Mouse (Mus musculus): ENCODE data around the gene Grin2b.

Grin2b gene

DNA sequence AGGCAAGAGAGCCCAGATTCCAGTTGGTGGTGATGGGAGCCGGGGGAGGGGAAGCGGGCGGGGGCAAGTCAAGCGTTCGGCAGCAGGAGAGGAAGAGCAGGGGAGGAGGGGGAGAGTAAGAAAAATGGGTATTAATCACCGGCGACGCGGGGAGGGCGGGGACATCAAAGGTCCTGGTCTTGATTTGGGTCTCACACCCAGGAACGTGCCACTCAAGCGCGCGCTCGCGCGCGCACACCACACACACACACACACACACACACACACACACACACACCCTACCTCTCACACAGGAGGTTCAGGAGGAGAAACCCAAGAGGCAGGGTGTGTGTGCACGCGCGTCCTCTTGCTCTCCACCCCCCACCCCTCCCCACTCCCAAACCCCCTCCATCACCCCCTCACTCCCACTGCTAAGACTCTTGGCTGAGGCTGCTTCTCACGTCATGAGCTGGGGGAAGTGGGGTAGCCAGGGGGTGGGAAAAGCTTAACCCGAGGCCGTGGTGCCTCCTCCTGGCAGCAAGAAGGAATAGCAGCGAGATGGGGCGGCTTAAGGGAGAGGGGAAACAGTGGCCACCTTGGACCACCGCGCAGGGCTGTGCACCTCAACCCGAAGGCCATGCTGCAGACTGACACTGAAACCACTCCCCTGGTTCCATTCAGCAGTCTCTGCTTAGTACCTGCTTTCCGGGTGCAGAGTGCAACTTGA, at the start of gene Grin2b:
TSS of gene Grin2b (minus strand) at position 321 of the 706 bp plus-strand sequence.
- DNase-seq = no peak

DNA sequence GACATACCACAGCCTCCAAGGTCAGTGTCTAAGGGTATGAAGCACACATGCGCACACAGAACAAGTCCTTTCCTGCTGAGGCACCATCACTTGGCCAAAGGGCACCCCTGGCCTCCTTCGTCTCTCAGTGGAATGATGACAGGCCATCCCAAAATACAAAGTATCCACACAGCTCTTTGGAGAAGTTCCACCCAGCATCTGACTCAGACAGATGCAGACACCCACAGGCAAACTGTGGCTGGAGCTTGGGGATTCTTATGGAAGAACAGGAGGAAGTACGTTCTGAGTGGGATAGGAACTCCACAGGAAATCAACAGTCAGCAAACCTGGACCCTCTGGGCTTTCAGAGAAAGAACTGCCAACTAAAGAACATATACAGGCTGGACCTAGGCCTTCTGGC, 48.6 kb upstream of the Grin2b start:
- no peak for DNase-seq

DNA sequence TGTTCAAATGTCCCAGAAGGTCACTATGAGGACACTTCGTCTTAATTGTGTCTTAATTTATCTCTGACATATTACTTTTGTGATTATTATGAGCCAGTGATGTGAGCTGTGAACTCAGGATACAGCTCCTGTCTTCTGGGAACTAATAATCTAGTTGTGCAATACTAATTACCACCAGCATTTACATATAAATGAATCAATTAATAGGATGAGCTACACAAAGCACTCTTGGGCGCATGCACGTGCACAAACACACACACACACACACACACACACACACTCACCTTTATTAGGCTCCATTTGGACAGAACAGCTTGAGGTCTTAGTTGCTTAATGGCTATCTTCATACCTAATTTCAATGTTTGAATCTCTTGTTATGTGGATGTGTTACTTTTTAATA, 37.1 kb upstream of the Grin2b start:
- DNase-seq = no peak

DNA sequence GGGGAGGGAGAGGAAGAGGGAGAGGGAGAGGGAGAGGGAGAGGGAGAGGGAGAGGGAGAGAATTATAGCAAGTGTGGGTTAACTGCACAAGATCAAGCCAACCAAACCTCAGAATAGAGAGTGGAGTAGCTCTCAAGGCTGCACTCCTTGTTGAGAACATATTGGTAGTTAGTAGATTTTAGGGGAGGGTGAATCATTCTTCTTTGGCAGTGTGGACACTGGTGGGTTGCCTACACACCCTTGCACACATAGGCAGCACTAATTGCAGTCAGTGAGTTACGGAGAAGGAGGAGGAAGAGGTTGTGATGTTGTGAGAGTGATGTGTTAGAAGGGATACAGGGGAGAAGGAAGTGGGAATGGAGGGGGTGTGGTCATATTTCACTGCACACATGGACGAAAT, 26.5 kb upstream of the Grin2b start:
- no peak for DNase-seq

DNA sequence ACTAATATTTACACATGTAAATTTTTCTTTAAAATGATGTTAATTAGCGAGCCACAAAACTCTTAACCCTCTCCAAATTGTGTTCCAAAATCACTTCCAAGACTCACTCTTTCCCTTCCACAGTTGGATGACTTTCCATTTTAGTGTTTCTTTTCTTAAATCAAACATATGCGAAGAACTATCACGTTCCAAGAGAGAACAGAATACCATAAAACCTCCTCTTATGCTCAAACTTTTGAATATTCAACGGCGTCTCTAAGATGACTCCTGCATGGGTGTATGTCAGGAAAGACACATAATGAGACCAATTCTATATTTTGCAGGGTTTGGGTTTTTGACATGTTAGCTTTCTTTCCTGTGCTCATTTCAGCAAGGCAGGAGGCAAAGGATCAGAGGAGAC, 21.3 kb upstream of the Grin2b start:
- no peak for DNase-seq

DNA sequence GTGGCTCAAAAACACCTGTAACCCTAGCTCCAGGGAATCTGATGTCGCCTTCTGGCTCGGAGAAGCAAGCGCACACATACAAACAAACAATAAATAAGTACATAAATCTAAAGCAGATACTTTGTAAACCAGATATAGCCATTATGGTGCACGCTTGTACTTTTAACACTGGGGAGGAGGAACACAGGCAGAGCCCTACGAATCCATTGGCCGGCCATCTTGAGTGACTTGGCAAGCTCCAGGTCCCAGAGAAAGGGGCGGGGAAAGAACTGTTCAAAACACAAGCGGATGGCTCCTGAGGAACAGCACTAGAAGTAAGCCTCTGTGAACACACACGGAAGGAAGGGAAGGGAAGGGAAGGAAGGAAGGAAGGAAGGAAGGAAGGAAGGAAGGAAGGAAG, 4.8 kb upstream of the Grin2b start:
- no peak for DNase-seq

GRCm38 (mm10) chr6:136172801-136173190, 515 bp downstream of the Grin2b start:
- no peak for DNase-seq

DNA sequence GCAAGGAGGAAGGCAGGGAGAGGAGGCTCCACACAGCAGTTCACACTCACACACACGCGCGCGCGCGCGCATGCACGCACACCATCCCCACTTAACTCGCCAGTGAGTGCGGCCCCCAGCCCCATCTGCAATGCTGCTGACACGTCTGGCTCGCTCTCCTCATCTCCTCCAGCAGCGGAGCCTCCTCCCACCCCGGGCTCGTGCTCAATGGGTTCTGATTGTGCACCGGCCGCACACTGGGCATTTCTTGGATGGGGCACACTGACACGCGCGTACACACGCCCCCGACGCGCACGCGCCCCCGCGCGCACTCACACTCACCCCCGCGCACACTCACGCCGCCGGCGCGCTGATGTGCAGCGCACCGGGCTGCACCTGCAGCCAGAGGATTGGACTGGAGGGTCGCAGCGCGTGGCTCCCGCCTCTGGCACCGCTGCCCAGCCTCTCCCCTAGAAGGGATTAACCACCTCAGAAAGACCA, 1.1 kb downstream of the Grin2b start:
- no peak for DNase-seq

- no peak for DNase-seq
Measured at GRCm38 (mm10) chr6:136171343-136171742, 2.0 kb downstream of the Grin2b start.

GRCm38 (mm10) chr6:136170381-136170780, 2.9 kb downstream of the Grin2b start:
- DNase-seq = no peak

DNA sequence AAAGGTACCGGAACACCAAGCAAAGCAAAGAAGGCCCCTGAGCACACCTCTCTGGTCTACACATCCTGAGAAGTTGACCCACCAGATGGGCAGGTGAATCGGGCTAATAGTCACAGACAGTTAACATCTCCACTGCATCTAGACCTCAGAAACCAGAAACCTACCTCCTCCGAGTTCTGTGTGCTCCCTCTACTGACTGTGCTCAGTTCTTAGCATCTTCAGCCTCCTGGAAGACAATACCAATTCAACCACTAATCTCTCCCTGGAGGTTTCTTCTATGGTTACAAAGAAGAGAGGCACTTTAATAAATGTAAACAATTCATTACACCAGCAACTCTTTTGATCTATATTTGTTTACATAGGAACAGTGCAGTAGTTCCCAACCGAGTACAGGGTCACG, 6.0 kb downstream of the Grin2b start:
- no peak for DNase-seq

DNA sequence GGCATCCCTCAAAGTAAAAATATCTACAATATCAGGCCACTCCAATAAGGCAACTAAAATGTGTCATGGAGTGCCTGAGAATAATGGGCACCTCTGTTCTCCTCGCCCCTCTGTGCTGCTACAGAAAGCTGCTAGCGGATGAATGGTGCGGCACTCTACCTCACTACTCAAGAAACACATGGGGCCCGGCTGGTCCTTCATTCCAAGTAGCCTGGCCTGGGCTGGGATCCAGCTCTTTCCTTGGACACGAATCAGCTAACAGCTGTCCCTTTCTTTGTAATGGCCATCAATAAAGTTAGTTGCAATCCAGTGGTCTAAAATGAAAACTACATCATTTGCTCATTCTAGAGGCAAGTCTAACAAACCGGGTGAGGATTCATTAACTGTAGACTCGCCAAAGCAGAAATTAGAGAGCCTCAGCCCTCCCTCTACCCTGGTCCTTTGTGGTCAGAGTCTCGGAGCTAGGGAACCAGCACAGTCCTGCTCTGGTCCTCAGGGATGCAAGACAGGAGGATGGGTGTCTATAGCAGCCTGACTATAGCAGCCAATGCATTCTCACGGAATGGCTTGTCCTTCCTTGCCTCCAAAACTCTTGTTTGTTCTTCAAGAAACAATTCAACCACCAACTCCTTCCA, 7.8 kb downstream of the Grin2b start:
- no peak for DNase-seq

- DNase-seq = no peak
Measured at GRCm38 (mm10) chr6:136162090-136162489, 11.2 kb downstream of the Grin2b start.

DNA sequence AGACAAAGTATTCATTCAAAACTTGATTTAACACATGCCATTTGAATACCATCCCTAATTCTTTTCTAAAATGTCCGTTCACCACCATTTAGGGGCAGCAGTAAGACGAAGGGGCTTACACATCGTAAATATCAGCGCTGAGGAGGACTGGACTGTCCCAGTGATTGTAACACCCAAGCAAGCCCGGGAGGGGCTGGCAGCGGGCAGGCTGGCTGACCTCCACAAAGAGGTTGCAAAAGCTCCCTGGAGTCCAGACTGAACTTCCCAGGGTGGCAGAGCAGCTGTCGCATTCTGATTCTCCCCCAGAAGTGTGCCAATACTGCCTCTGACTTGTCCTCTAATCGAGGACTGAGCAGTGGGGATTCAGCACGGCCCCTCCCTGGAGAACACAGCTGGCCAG, 19.9 kb downstream of the Grin2b start:
- no peak for DNase-seq

- no peak for DNase-seq
Measured at GRCm38 (mm10) chr6:136150064-136150463, 23.2 kb downstream of the Grin2b start.

GRCm38 (mm10) chr6:136139967-136140366, 33.3 kb downstream of the Grin2b start:
- DNase-seq = no peak

GRCm38 (mm10) chr6:136130456-136130855, 42.9 kb downstream of the Grin2b start:
- no peak for DNase-seq

- DNase-seq = no peak
Measured at GRCm38 (mm10) chr6:136122593-136122992, 50.7 kb downstream of the Grin2b start.

DNA sequence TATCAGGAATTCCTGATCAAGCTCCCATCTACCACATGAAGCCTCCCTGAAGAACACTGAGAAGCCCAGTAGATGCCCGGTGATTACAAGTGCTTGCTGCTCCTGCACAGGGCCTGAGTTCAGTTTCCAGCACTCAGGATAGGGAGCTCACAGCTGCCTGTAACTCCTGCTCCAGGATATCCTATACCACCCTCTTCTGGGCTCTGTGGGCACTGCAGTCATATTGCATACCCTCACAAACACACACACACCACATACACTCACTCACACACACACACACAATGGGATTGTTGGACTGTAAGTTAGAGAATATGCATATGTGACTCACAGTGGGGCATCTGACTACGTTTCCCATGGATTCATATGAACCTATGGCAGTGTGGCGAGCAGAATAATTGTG, 55.9 kb downstream of the Grin2b start:
- no peak for DNase-seq

DNA sequence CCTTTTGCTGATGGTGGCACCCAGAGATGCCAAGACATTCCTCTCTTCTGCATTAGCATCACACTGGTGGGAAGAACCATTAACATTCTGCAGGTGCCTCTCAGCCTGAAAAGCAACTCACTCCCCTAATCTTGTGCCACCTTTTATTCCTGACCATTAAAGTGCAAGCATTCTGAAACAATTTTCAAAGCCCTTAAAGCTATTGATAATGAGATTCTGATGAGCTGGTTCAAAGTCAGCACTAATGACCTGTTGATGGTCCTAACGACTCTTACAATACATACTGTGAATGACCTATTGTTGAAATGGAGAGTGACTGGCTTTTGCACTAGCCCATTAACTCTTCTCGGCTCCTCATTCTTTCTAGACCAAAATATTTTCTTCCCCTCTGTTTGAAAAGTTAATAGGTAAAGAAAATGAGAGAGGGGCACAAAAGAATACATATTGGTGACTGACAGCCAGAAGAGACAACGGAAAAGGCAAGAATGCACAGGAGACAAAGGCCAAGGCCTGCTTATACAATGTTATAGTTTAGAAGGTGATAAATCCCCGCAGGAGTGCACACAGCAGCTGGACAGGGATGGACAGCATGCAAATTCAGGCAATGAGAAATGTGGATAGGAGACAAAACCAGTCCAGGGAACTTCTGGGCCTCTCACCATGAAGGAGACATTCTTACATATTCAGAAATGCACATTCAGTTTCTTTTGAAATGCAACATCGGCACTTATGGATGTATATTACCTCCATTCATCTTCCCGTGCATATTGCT, 59.5 kb downstream of the Grin2b start:
- DNase-seq = no peak

DNA sequence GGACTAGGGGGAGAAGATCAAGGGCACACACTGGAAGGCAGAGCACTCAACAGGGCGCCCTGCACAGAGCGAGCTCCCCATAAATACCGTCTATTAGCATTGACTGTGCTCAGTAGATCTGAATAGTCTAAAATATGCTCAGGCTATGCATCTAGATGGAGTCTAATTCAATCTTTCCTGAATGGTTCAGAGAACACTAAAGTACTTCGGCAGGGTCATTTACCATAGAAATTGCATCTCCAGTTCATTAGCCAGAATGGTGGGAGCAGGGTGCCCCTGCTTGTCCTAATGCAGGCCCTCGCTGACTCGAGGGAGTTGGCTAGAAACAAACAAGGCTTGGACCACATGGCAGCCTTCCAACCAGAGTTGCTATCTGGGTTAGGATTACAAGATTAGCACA, 64.1 kb downstream of the Grin2b start:
- no peak for DNase-seq

- no peak for DNase-seq
Measured at GRCm38 (mm10) chr6:136108466-136108865, 64.8 kb downstream of the Grin2b start.

DNA sequence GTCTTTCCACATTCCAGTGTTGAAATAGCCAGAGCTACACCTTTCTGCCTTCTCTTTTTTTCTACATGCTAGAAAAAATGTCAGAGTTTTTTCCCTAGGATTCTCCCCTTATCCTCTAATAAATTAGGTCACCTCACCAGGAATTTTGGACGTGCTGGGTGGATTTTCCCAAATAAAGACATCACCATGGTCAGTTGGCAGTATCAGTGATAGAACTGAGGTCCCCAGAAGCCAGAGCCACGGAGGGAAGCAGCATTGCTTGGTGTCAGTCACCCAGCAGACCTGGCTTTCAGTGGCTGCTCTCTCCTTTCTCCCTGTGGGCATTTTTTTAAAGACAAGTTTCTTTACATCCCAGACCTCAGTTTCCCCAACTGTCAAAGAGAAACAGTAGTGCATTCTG, 68.1 kb downstream of the Grin2b start:
- DNase-seq = no peak

DNA sequence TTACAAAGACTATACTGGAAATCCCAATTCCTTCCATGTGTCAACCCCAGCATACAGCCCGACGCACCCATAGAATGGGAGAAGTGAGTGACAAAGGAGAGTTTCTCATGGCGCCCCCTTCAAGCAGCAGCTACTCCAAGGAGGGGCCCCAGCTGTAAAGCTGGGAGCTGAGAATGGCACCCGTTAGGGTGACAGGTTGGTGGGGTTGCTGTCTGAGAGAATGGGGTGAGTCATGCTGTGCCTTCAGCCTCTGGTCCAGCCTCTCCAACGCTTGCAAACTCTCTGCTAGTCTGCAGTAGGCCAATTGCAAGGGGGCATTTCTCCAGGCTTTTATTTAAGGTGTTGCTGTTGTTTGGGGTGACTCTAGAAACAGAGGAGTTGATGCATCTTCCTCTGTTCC, 73.1 kb downstream of the Grin2b start:
- no peak for DNase-seq

Measured in thymus, adult 18-20 months (tissue).